ENCODE assay signal across 14 mouse cellular contexts in genomic region chr4:69628908-69629307, GRCm38 (mm10).
DNase-seq lines count a peak whose midpoint lies in the region; ATAC-seq and TF ChIP-seq lines count a peak whose summit lies in the region.
"Had no signal": no experiment of that assay in that cellular context is flagged by ENCODE, and none has a peak within 500 bp of the region (broad histone marks: within the 10 kb centered on the region; RNA-seq: fewer than 3 reads in every experiment).

No protein-coding gene starts in this region.

- no peaks in the 10 kb centered on the region for H3K36me3 ChIP-seq in stomach, postnatal 0 days (ENCODE audit: control insufficient read depth, insufficient read depth, low read length)
- H3K36me3 ChIP-seq in liver, embryonic 11.5 days (ENCODE audit: control insufficient read depth, insufficient read depth, low read length): no peaks in the 10 kb centered on the region
- H3K36me3 ChIP-seq: embryonic facial prominence, embryonic 12.5 days had no signal

- peak; percentile 3 to 4 for DNase-seq in cerebellum, postnatal 10 days
- DNase-seq in cerebellum, adult 11 months: no peak
- DNase-seq in layer of hippocampus, adult 9-11 months: peak; percentile 51
- no peak for DNase-seq in layer of hippocampus, postnatal 25 days (ENCODE audit: extremely low spot score in 1 of 2, low spot score in 1 of 2)
- peak; percentile 35 for DNase-seq in right cerebral cortex, adult 18-20 months
- no peak for DNase-seq in right cerebral cortex, postnatal 4 days
- no peak for DNase-seq in stomach, postnatal 0 days (ENCODE audit: low spot score)
- DNase-seq in liver, embryonic 11.5 days (ENCODE audit: low spot score): no peak
- DNase-seq: cerebellum, adult 8-10 months; gastrocnemius, postnatal 25 days; kidney, adult 9 months; thymus, postnatal 36 days had no signal

- TF ChIP-seq CTCF in stomach, postnatal 0 days (IDR thresholded peaks at IDR 0.05; ENCODE audit: low read depth): no peak

- no peak for ATAC-seq in stomach, postnatal 0 days (ENCODE audit: low FRiP score, low TSS enrichment)
- ATAC-seq in liver, embryonic 11.5 days (replicated peaks; ENCODE audit: low FRiP score): no peak

- no peak overlapping the region for H3K9ac ChIP-seq in stomach, postnatal 0 days (ENCODE audit: low read length)
- no peak overlapping the region for H3K9ac ChIP-seq in liver, embryonic 11.5 days (ENCODE audit: low read depth, low read length)
- H3K9ac ChIP-seq: embryonic facial prominence, embryonic 12.5 days had no signal

- no peaks in the 10 kb centered on the region for H3K9me3 ChIP-seq in stomach, postnatal 0 days (ENCODE audit: control insufficient read depth, low read length)
- no peaks in the 10 kb centered on the region for H3K9me3 ChIP-seq in liver, embryonic 11.5 days (ENCODE audit: control insufficient read depth, low read length)
- H3K9me3 ChIP-seq: embryonic facial prominence, embryonic 12.5 days had no signal

- no peak overlapping the region for H3K4me2 ChIP-seq in stomach, postnatal 0 days (replicated peaks; ENCODE audit: low read depth)
- no peak overlapping the region for H3K4me2 ChIP-seq in liver, embryonic 11.5 days
- H3K4me2 ChIP-seq: embryonic facial prominence, embryonic 12.5 days; heart, embryonic 11.5 days had no signal

- WGBS in stomach, postnatal 0 days: 46% methylated on average over 2 of the region's 2 CpGs
- WGBS in liver, embryonic 11.5 days: 73% methylated on average over 2 of the region's 2 CpGs

- H3K4me3 ChIP-seq in stomach, postnatal 0 days (ENCODE audit: low read depth, low read length): no peak overlapping the region
- H3K4me3 ChIP-seq in liver, embryonic 11.5 days (ENCODE audit: low read depth, low read length): no peak overlapping the region
- H3K4me3 ChIP-seq: embryonic facial prominence, embryonic 12.5 days had no signal

- H3K27me3 ChIP-seq in stomach, postnatal 0 days (ENCODE audit: control insufficient read depth, insufficient read depth, low read length): no peaks in the 10 kb centered on the region
- H3K27me3 ChIP-seq in liver, embryonic 11.5 days (replicated peaks; ENCODE audit: control insufficient read depth, insufficient read depth, low read length): no peaks in the 10 kb centered on the region
- H3K27me3 ChIP-seq: embryonic facial prominence, embryonic 12.5 days had no signal

- H3K4me1 ChIP-seq in stomach, postnatal 0 days (replicated peaks; ENCODE audit: control insufficient read depth, insufficient read depth): no peaks in the 10 kb centered on the region
- H3K4me1 ChIP-seq in liver, embryonic 11.5 days (replicated peaks; ENCODE audit: control insufficient read depth, insufficient read depth, low read length): no peaks in the 10 kb centered on the region
- H3K4me1 ChIP-seq: embryonic facial prominence, embryonic 12.5 days had no signal

- H3K27ac ChIP-seq in stomach, postnatal 0 days (replicated peaks): no peak overlapping the region
- no peak overlapping the region for H3K27ac ChIP-seq in liver, embryonic 11.5 days (ENCODE audit: low read depth, low read length)
- H3K27ac ChIP-seq: embryonic facial prominence, embryonic 12.5 days had no signal

- no peak for TF ChIP-seq EP300 in stomach, postnatal 0 days (optimal IDR thresholded peaks at IDR 0.05)

Comparison
In these comparisons a context has a peak if more than half of its experiments do, and no peak if none do; other contexts are left out.
1. DNase-seq: peak in cerebellum, postnatal 10 days (2 of 2), layer of hippocampus, adult 9-11 months (single experiment) and right cerebral cortex, adult 18-20 months (single experiment); none in cerebellum, adult 11 months (single experiment), layer of hippocampus, postnatal 25 days (0 of 2), right cerebral cortex, postnatal 4 days (single experiment), stomach, postnatal 0 days (single experiment) and liver, embryonic 11.5 days (single experiment).